Mouse (Mus musculus): Measurements from ENCODE around the gene Crmp1. TPM values are rescaled to one million over a fixed set of nuclear protein-coding genes. Genes with fewer than 3 reads are reported as not detected.

The Crmp1 gene
- total and polyA plus RNA-seq, 3 experiments, result 3.3 to 19.6 (median 10.5) TPM

- in situ Hi-C loops (cut with MboI; ENCODE audit: low pct_ligation_motif_present, low pct_unique_long_range_greater_than_20kb, low sequenced_read_pairs), result no loop called here
- no peak for TF ChIP-seq MAZ (IDR thresholded peaks at IDR 0.05; ENCODE audit: low read depth, low read length)
- no peak for TF ChIP-seq SIN3A (IDR thresholded peaks at IDR 0.05; ENCODE audit: low read length)
- no peak for TF ChIP-seq ZMIZ1 (IDR thresholded peaks at IDR 0.05; ENCODE audit: low read depth, low read length)
- TF ChIP-seq MXI1 (IDR thresholded peaks at IDR 0.05; ENCODE audit: low read depth, low read length), result no peak
Measured at GRCm38 (mm10) chr5:37256823-37257222, 15.1 kb downstream of the Crmp1 start.

GRCm38 (mm10) chr5:37257243-37257642 is 15.5 kb downstream of the Crmp1 start:
- in situ Hi-C loops (cut with MboI; ENCODE audit: low pct_ligation_motif_present, low pct_unique_long_range_greater_than_20kb, low sequenced_read_pairs), result no loop called here
- no peak overlapping the region for H3K4me2 ChIP-seq (ENCODE audit: insufficient read depth, low read depth, poor library complexity, severe bottlenecking)
- H3K4me1 ChIP-seq (ENCODE audit: control insufficient read depth in 1 of 2, insufficient read depth in 2 of 2), result peaks cover 13 to 52% of the 10 kb centered on the region in 2 experiments
- peak; percentile 43 for DNase-seq (ENCODE audit: extremely low read depth)
- no peak overlapping the region for H3K27ac ChIP-seq (ENCODE audit: insufficient read depth, low read depth)
- no peak overlapping the region for H3K9ac ChIP-seq (ENCODE audit: insufficient read depth, low read depth)
- no peak overlapping the region for H3K4me3 ChIP-seq (replicated peaks in 1 of 3; ENCODE audit: low read depth in 2 of 3, low read length in 2 of 3, poor library complexity in 1 of 3)
- H3K79me2 ChIP-seq (replicated peaks; ENCODE audit: control insufficient read depth, extremely low read depth, insufficient read depth, poor library complexity, severe bottlenecking), result no peaks in the 10 kb centered on the region
- TF ChIP-seq ELF1 (IDR thresholded peaks at IDR 0.05; ENCODE audit: low read depth, low read length), result no peak
- TF ChIP-seq MAX (IDR thresholded peaks at IDR 0.05; ENCODE audit: low read length), result peak; percentile 77
- TF ChIP-seq MXI1 (IDR thresholded peaks at IDR 0.05; ENCODE audit: low read depth, low read length), result peak; percentile 96
- TF ChIP-seq SIN3A (IDR thresholded peaks at IDR 0.05; ENCODE audit: low read length), result peak; percentile 73
- dilution Hi-C loops (cut with MboI; ENCODE audit: extremely low pct_ligation_motif_present, extremely low pct_unique_long_range_greater_than_20kb, low sequenced_read_pairs), result no loop called here
- peaks cover 0 to 10% of the 10 kb centered on the region in 2 experiments for H3K36me3 ChIP-seq (replicated peaks in 1 of 2; ENCODE audit: control insufficient read depth in 1 of 2, insufficient read depth in 1 of 2, low read length in 1 of 2)
- H3K9me3 ChIP-seq (replicated peaks; ENCODE audit: low read length), result no peaks in the 10 kb centered on the region
- no peaks in the 10 kb centered on the region for H3K27me3 ChIP-seq (replicated peaks)

More at GRCm38 (mm10) chr5:37256823-37257222, 15.1 kb downstream of the Crmp1 start:
- Histone ChIP-seq H3K4me1 (ENCODE audit: control insufficient read depth in 1 of 2, insufficient read depth in 2 of 2) (peaks cover 15 to 49% of the 10 kb centered on the region in 2 experiments), H3K27ac (ENCODE audit: insufficient read depth, low read depth) (no peak overlapping the region), H3K79me2 (replicated peaks; ENCODE audit: control insufficient read depth, extremely low read depth, insufficient read depth, poor library complexity, severe bottlenecking) (no peaks in the 10 kb centered on the region), H3K36me3 (replicated peaks in 1 of 2; ENCODE audit: control insufficient read depth in 1 of 2, insufficient read depth in 1 of 2, low read length in 1 of 2) (peaks cover 0 to 13% of the 10 kb centered on the region in 2 experiments), H3K4me3 (replicated peaks in 1 of 3; ENCODE audit: low read depth in 2 of 3, low read length in 2 of 3, poor library complexity in 1 of 3) (no peak overlapping the region), H3K4me2 (ENCODE audit: insufficient read depth, low read depth, poor library complexity, severe bottlenecking) (no peak overlapping the region), H3K9ac (ENCODE audit: insufficient read depth, low read depth) (no peak overlapping the region), H3K9me3 (replicated peaks; ENCODE audit: low read length) (no peaks in the 10 kb centered on the region), H3K27me3 (replicated peaks) (no peaks in the 10 kb centered on the region)
- dilution Hi-C loops (cut with MboI; ENCODE audit: extremely low pct_ligation_motif_present, extremely low pct_unique_long_range_greater_than_20kb, low sequenced_read_pairs), result no loop called here
- no peak for DNase-seq (ENCODE audit: extremely low read depth)

- no peak overlapping the region for H3K9ac ChIP-seq (ENCODE audit: insufficient read depth, low read depth)
- DNase-seq (ENCODE audit: extremely low read depth), result no peak
- dilution Hi-C loops (cut with MboI; ENCODE audit: extremely low pct_ligation_motif_present, extremely low pct_unique_long_range_greater_than_20kb, low sequenced_read_pairs), result no loop called here
Measured at GRCm38 (mm10) chr5:37261734-37262133, 20.0 kb downstream of the Crmp1 start.

More at GRCm38 (mm10) chr5:37261734-37262133, 20.0 kb downstream of the Crmp1 start:
- TF ChIP-seq MAX (IDR thresholded peaks at IDR 0.05; ENCODE audit: low read length), result no peak
- TF ChIP-seq RAD21 (IDR thresholded peaks at IDR 0.05; ENCODE audit: low read depth, low read length), result no peak
- no peak for TF ChIP-seq NRF1 (IDR thresholded peaks at IDR 0.05; ENCODE audit: low read depth, low read length)
- no peak for TF ChIP-seq UBTF (IDR thresholded peaks at IDR 0.05; ENCODE audit: low read depth, low read length)
- no peak for TF ChIP-seq ETS1 (conservative IDR thresholded peaks at IDR 0.05; ENCODE audit: low read depth, low read length)
- TF ChIP-seq PAX5 (IDR thresholded peaks at IDR 0.05; ENCODE audit: low read length), result no peak
- TF ChIP-seq USF1 (IDR thresholded peaks at IDR 0.05; ENCODE audit: low read depth, low read length), result no peak
- no peak for TF ChIP-seq POLR2A (IDR thresholded peaks at IDR 0.05; ENCODE audit: low read depth, low read length)
- no peak for TF ChIP-seq EP300 (IDR thresholded peaks at IDR 0.05; ENCODE audit: low read length)
- no peak for TF ChIP-seq SIN3A (IDR thresholded peaks at IDR 0.05; ENCODE audit: low read length)
- peaks cover 5 to 36% of the 10 kb centered on the region in 2 experiments; a peak in 3 of 4 replicates for H3K4me1 ChIP-seq (ENCODE audit: control insufficient read depth in 1 of 2, insufficient read depth in 2 of 2)
- H3K9me3 ChIP-seq (replicated peaks; ENCODE audit: low read length), result no peaks in the 10 kb centered on the region
- H3K4me3 ChIP-seq (replicated peaks in 1 of 3; ENCODE audit: low read depth in 2 of 3, low read length in 2 of 3, poor library complexity in 1 of 3), result no peak overlapping the region
- H3K27me3 ChIP-seq (replicated peaks), result no peaks in the 10 kb centered on the region
- in situ Hi-C loops (cut with MboI; ENCODE audit: low pct_ligation_motif_present, low pct_unique_long_range_greater_than_20kb, low sequenced_read_pairs), result no loop called here
- no peaks in the 10 kb centered on the region for H3K79me2 ChIP-seq (replicated peaks; ENCODE audit: control insufficient read depth, extremely low read depth, insufficient read depth, poor library complexity, severe bottlenecking)
- H3K27ac ChIP-seq (ENCODE audit: insufficient read depth, low read depth), result no peak overlapping the region
- H3K36me3 ChIP-seq (replicated peaks in 1 of 2; ENCODE audit: control insufficient read depth in 1 of 2, insufficient read depth in 1 of 2, low read length in 1 of 2), result peaks cover 0 to 19% of the 10 kb centered on the region in 2 experiments
- no peak overlapping the region for H3K4me2 ChIP-seq (ENCODE audit: insufficient read depth, low read depth, poor library complexity, severe bottlenecking)

All from CH12.LX (cell line).